Mouse (Mus musculus) liver, adult 2 months (tissue): ENCODE data around the gene Supt5.

Experiments
- CTCF ChIP-seq: fragments of 200-500 bp; IDR thresholded peaks from 2 replicates; pipeline ENCODE4 v1.5.1; 2011; ENCODE audit warnings: low read depth, low read length, control low read depth
- POLR2A ChIP-seq: fragments of 200-500 bp; IDR thresholded peaks from 2 replicates; pipeline ENCODE4 v1.6.1; 2011; ENCODE audit warnings: low read length, control low read depth; ENCODE audit not compliant: insufficient read depth; ENCODE audit errors: extremely low read depth

GRCm38 (mm10) chr7:28271761-28272160 is 66.8 kb downstream of the Supt5 start:
- TF ChIP-seq CTCF: 0 out of 2 replicates have a peak, but pooled peaks have one; percentile 16
- TF ChIP-seq POLR2A: no peak
